Mouse (Mus musculus) lung, adult 2 months (tissue): ENCODE results near the gene Sp100.

Source experiments
- CTCF ChIP-seq: fragments of 200-500 bp; IDR thresholded peaks from 2 replicates; pipeline ENCODE4 v1.5.1; 2011; ENCODE audit warnings: mild to moderate bottlenecking, low read length, control low read depth; ENCODE audit not compliant: insufficient read depth
- POLR2A ChIP-seq: fragments of 200-500 bp; IDR thresholded peaks from 2 replicates; pipeline ENCODE4 v1.6.1; 2011; ENCODE audit warnings: low read depth, mild to moderate bottlenecking, control low read depth, low read length, borderline replicate concordance; ENCODE audit errors: extremely low read depth

GRCm38 (mm10) chr1:85702531-85702930 is 52.7 kb downstream of the Sp100 start:
- no peak for TF ChIP-seq CTCF
- no peak for TF ChIP-seq POLR2A
